Mouse (Mus musculus) cerebellum, postnatal 36 days (tissue): ENCODE results near the gene Mum1.
A peak's percentile ranks its signal among the peaks of the same experiment; 100 is the strongest.

Source experiments
- DNase-seq, 2 experiments: peaks; one replicate each; pipeline ENCODE4 v3.0.0; 2021 to 2022; ENCODE audit warnings: mixed read lengths in 2 of 2

Gene Mum1

GRCm38 (mm10) chr10:80226416-80227165 lies at the start of gene Mum1:
Gene Mum1, plus strand, starts transcription at chr10:80226434.
- DNase-seq = peak; percentile 96 to 98

GRCm38 (mm10) chr10:80177441-80178279 lies 48.6 kb upstream of the Mum1 start:
- DNase-seq = no peak

- DNase-seq = peak; percentile 55 to 65
Measured at GRCm38 (mm10) chr10:80179068-80180051, 46.9 kb upstream of the Mum1 start, which contains the start of gene Efna2. Gene Efna2, plus strand, starts transcription at chr10:80179482.

GRCm38 (mm10) chr10:80180288-80180687 lies 45.9 kb upstream of the Mum1 start:
- DNase-seq = no peak

GRCm38 (mm10) chr10:80180823-80181222 lies 45.4 kb upstream of the Mum1 start:
- no peak for DNase-seq

GRCm38 (mm10) chr10:80182547-80182946 lies 43.7 kb upstream of the Mum1 start:
- DNase-seq = no peak

- DNase-seq = no peak
Measured at GRCm38 (mm10) chr10:80186649-80187048, 39.6 kb upstream of the Mum1 start.

GRCm38 (mm10) chr10:80187739-80188138 lies 38.5 kb upstream of the Mum1 start:
- DNase-seq = no peak

GRCm38 (mm10) chr10:80188453-80189024 lies 37.7 kb upstream of the Mum1 start:
- DNase-seq = no peak

- DNase-seq = no peak
Measured at GRCm38 (mm10) chr10:80189999-80190398, 36.2 kb upstream of the Mum1 start.

GRCm38 (mm10) chr10:80190491-80191051 lies 35.7 kb upstream of the Mum1 start:
- DNase-seq = no peak

- DNase-seq = no peak
Measured at GRCm38 (mm10) chr10:80193976-80194375, 32.3 kb upstream of the Mum1 start.

GRCm38 (mm10) chr10:80194441-80194840 lies 31.8 kb upstream of the Mum1 start:
- no peak for DNase-seq

GRCm38 (mm10) chr10:80196167-80196566 lies 30.1 kb upstream of the Mum1 start:
- DNase-seq = no peak

GRCm38 (mm10) chr10:80196778-80197581 lies 29.3 kb upstream of the Mum1 start:
- DNase-seq = no peak

- peak; percentile 83 to 88 for DNase-seq
Measured at GRCm38 (mm10) chr10:80199440-80200008, 26.7 kb upstream of the Mum1 start.

- no peak for DNase-seq
Measured at GRCm38 (mm10) chr10:80200485-80200884, 25.7 kb upstream of the Mum1 start.

- DNase-seq = no peak
Measured at GRCm38 (mm10) chr10:80204055-80204454, 22.2 kb upstream of the Mum1 start.

GRCm38 (mm10) chr10:80207201-80207600 lies 19.0 kb upstream of the Mum1 start:
- DNase-seq = no peak

- DNase-seq = no peak
Measured at GRCm38 (mm10) chr10:80207676-80208075, 18.6 kb upstream of the Mum1 start.

GRCm38 (mm10) chr10:80208248-80208647 lies 18.0 kb upstream of the Mum1 start:
- no peak for DNase-seq
